Mouse (Mus musculus) thymus, adult 2 months (tissue): Measurements from ENCODE around the gene 4930415O20Rik. TPM values are rescaled to one million over a fixed set of nuclear protein-coding genes. Genes with fewer than 3 reads are reported as not detected.

ENCODE experiments used
- DNase-seq: peaks from one replicate; pipeline ENCODE4 v3.0.0; 2021
- H3K27ac ChIP-seq: fragments of 200-500 bp; 2 replicates; pipeline ENCODE4 v1.5.1; 2012; ENCODE audit warnings: low read length, control low read depth; ENCODE audit not compliant: control insufficient read depth, insufficient read depth
- H3K27me3 ChIP-seq: fragments of 200-500 bp; 2 replicates; pipeline ENCODE4 v1.6.1; 2012; ENCODE audit warnings: mild to moderate bottlenecking, low read length, moderate library complexity, mixed read lengths; ENCODE audit not compliant: control insufficient read depth, insufficient read depth
- H3K36me3 ChIP-seq: fragments of 200-500 bp; 2 replicates; pipeline ENCODE4 v1.6.1; 2012; ENCODE audit warnings: mild to moderate bottlenecking, low read length, moderate library complexity; ENCODE audit not compliant: control insufficient read depth, insufficient read depth
- H3K4me1 ChIP-seq: fragments of 200-500 bp; replicated peaks from 2 replicates; pipeline ENCODE4 v1.6.1; 2012; ENCODE audit warnings: low read length; ENCODE audit not compliant: control insufficient read depth, insufficient read depth
- H3K4me3 ChIP-seq: fragments of 200-500 bp; 2 replicates; pipeline ENCODE4 v1.5.1; 2012; ENCODE audit warnings: mild to moderate bottlenecking, low read length, control low read depth, moderate library complexity; ENCODE audit not compliant: control insufficient read depth, insufficient read depth
- CTCF ChIP-seq: fragments of 200-500 bp; IDR thresholded peaks from 2 replicates; pipeline ENCODE4 v1.5.1; 2012; ENCODE audit warnings: mild to moderate bottlenecking, control low read depth, low read length, moderate library complexity, borderline replicate concordance; ENCODE audit not compliant: control insufficient read depth, poor library complexity, insufficient read depth; ENCODE audit errors: extremely low read depth
- POLR2A ChIP-seq: fragments of 200-500 bp; IDR thresholded peaks from 2 replicates; pipeline ENCODE4 v1.6.1; 2012; ENCODE audit warnings: mild to moderate bottlenecking, low read length, control low read depth, moderate library complexity; ENCODE audit not compliant: control insufficient read depth, poor library complexity, insufficient read depth; ENCODE audit errors: extremely low read depth
- whole genome bisulfite sequencing: fragments of 180-500 bp; shearing (Covaris S2); methylation state at CpG from one replicate; pipeline ENCODE4 v1.1.7; 2018; 5-methylcytosine and 5-hydroxymethylcytosine counted together
- polyA plus RNA-seq: library from polyadenylated mRNA; depleted of rRNA; stranded (reverse); fragments of >200 nt; gene quantifications from 2 replicates; pipeline ENCODE4 v1.2.3, GENCODE M21; 2012

4930415O20Rik gene
- polyA plus RNA-seq, 1 experiment = 0.31 TPM

- peak overlapping the region; percentile 86 for H3K27ac ChIP-seq
- WGBS = under 1% methylated on average over 88 of the region's 88 CpGs
- no peaks in the 10 kb centered on the region for H3K27me3 ChIP-seq
- peak overlapping the region; percentile 78 for H3K4me3 ChIP-seq
- H3K36me3 ChIP-seq = 0 out of 2 replicates have a peak, but pooled peaks cover 8% of the 10 kb centered on the region
- peak; percentile 95 for TF ChIP-seq POLR2A
- peak; percentile 39; the same call in 1 of the 2 replicates for TF ChIP-seq CTCF
- DNase-seq = peak; percentile 100
- peaks cover 13% of the 10 kb centered on the region for H3K4me1 ChIP-seq
Measured at GRCm38 (mm10) chr15:98567278-98568134, 3.3 kb upstream of the 4930415O20Rik start.

GRCm38 (mm10) chr15:98568256-98569033, 2.4 kb upstream of the 4930415O20Rik start:
- no peak for DNase-seq
- H3K4me3 ChIP-seq = peak overlapping the region; percentile 78
- peaks cover 13% of the 10 kb centered on the region for H3K4me1 ChIP-seq
- H3K27me3 ChIP-seq = no peaks in the 10 kb centered on the region
- H3K36me3 ChIP-seq = 0 out of 2 replicates have a peak, but pooled peaks cover 4% of the 10 kb centered on the region
- peak overlapping the region; percentile 86 for H3K27ac ChIP-seq
- TF ChIP-seq POLR2A = no peak
- TF ChIP-seq CTCF = no peak
- WGBS = 12% methylated on average over 22 of the region's 22 CpGs

GRCm38 (mm10) chr15:98569216-98569615, 1.6 kb upstream of the 4930415O20Rik start:
- peaks cover 13% of the 10 kb centered on the region for H3K4me1 ChIP-seq
- no peaks in the 10 kb centered on the region for H3K27me3 ChIP-seq
- DNase-seq = no peak
- WGBS = 73% methylated on average over 7 of the region's 7 CpGs
- no peak for TF ChIP-seq POLR2A
- TF ChIP-seq CTCF = no peak
- no peak overlapping the region for H3K4me3 ChIP-seq
- H3K27ac ChIP-seq = no peak overlapping the region
- H3K36me3 ChIP-seq = 0 out of 2 replicates have a peak, but pooled peaks cover 4% of the 10 kb centered on the region

GRCm38 (mm10) chr15:98569795-98570365, 924 bp upstream of the 4930415O20Rik start:
- Histone ChIP-seq H3K27ac (no peak overlapping the region), H3K27me3 (no peaks in the 10 kb centered on the region), H3K4me3 (no peak overlapping the region), H3K4me1 (peaks cover 13% of the 10 kb centered on the region), H3K36me3 (0 out of 2 replicates have a peak, but pooled peaks cover 4% of the 10 kb centered on the region)
- DNase-seq = no peak
- 94% methylated on average over 4 of the region's 4 CpGs for WGBS
- TF ChIP-seq CTCF (no peak), POLR2A (no peak)

GRCm38 (mm10) chr15:98573293-98573692, 2.5 kb downstream of the 4930415O20Rik start:
- Histone ChIP-seq H3K27me3 (no peaks in the 10 kb centered on the region), H3K36me3 (no peaks in the 10 kb centered on the region), H3K4me1 (peaks cover 10% of the 10 kb centered on the region), H3K4me3 (no peak overlapping the region), H3K27ac (no peak overlapping the region)
- DNase-seq = no peak
- TF ChIP-seq CTCF (no peak), POLR2A (no peak)
- WGBS = 88% methylated on average over 4 of the region's 4 CpGs

- Histone ChIP-seq H3K4me3 (no peak overlapping the region), H3K27me3 (no peaks in the 10 kb centered on the region), H3K4me1 (no peaks in the 10 kb centered on the region), H3K27ac (no peak overlapping the region), H3K36me3 (no peaks in the 10 kb centered on the region)
- WGBS = 90% methylated on average over 2 of the region's 2 CpGs
- TF ChIP-seq POLR2A (no peak), CTCF (no peak)
- no peak for DNase-seq
Measured at GRCm38 (mm10) chr15:98579310-98579709, 8.5 kb downstream of the 4930415O20Rik start.
